Mouse (Mus musculus): ENCODE results near the gene Fbxl8.

Fbxl8 gene

GRCm38 (mm10) chr8:105257318-105258114 is 6.9 kb upstream of the Fbxl8 start:
- no peak for DNase-seq (ENCODE audit: low spot score in 2 of 2)

- no peak for DNase-seq (ENCODE audit: low spot score in 2 of 2)
Measured at GRCm38 (mm10) chr8:105258911-105259720, 5.3 kb upstream of the Fbxl8 start.

- peak; percentile 65 to 83 for DNase-seq (ENCODE audit: low spot score in 2 of 2)
Measured at GRCm38 (mm10) chr8:105259721-105260320, 4.6 kb upstream of the Fbxl8 start.

- no peak for DNase-seq (ENCODE audit: low spot score in 2 of 2)
Measured at GRCm38 (mm10) chr8:105260371-105261099, 3.9 kb upstream of the Fbxl8 start.

GRCm38 (mm10) chr8:105261326-105261980 is 3.0 kb upstream of the Fbxl8 start:
- DNase-seq (ENCODE audit: low spot score in 2 of 2): no peak

GRCm38 (mm10) chr8:105263244-105263912 is 1.1 kb upstream of the Fbxl8 start:
- no peak for DNase-seq (ENCODE audit: low spot score in 2 of 2)

GRCm38 (mm10) chr8:105265128-105265527 is 680 bp downstream of the Fbxl8 start:
- no peak for DNase-seq (ENCODE audit: low spot score in 2 of 2)

GRCm38 (mm10) chr8:105266775-105267174 is 2.3 kb downstream of the Fbxl8 start:
- DNase-seq (ENCODE audit: low spot score in 2 of 2): no peak

GRCm38 (mm10) chr8:105268342-105269074 is 4.1 kb downstream of the Fbxl8 start:
- DNase-seq (ENCODE audit: low spot score in 2 of 2): no peak

GRCm38 (mm10) chr8:105269075-105269458 is 4.6 kb downstream of the Fbxl8 start:
- DNase-seq (ENCODE audit: low spot score in 2 of 2): no peak

- no peak for DNase-seq (ENCODE audit: low spot score in 2 of 2)
Measured at GRCm38 (mm10) chr8:105269461-105269947, 5.1 kb downstream of the Fbxl8 start, which contains the start of gene Hsf4. Hsf4 (plus strand) TSS chr8:105269801.

- no peak for DNase-seq (ENCODE audit: low spot score in 2 of 2)
Measured at GRCm38 (mm10) chr8:105270101-105270915, 5.9 kb downstream of the Fbxl8 start.

GRCm38 (mm10) chr8:105270916-105271186 is 6.4 kb downstream of the Fbxl8 start:
- DNase-seq (ENCODE audit: low spot score in 2 of 2): no peak

- DNase-seq (ENCODE audit: low spot score in 2 of 2): no peak
Measured at GRCm38 (mm10) chr8:105275387-105275786, 10.9 kb downstream of the Fbxl8 start.

GRCm38 (mm10) chr8:105275840-105276239 is 11.4 kb downstream of the Fbxl8 start, which contains the start of gene Nol3:
Nol3 (plus strand) TSS chr8:105276140.
- DNase-seq (ENCODE audit: low spot score in 2 of 2): no peak

- DNase-seq (ENCODE audit: low spot score in 2 of 2): peak in 1 of 2 experiments; percentile 62
Measured at GRCm38 (mm10) chr8:105276292-105277120, 12.1 kb downstream of the Fbxl8 start.

- DNase-seq (ENCODE audit: low spot score in 2 of 2): peak; percentile 51 to 79
Measured at GRCm38 (mm10) chr8:105278911-105279334, 14.5 kb downstream of the Fbxl8 start.

- no peak for DNase-seq (ENCODE audit: low spot score in 2 of 2)
Measured at GRCm38 (mm10) chr8:105280567-105280966, 16.1 kb downstream of the Fbxl8 start.
